In genomic region chr4:154641296-154642110, GRCm38 (mm10) we compare ENCODE assay signal across 9 mouse cellular contexts. TPM values are rescaled to one million over a fixed set of nuclear protein-coding genes. Genes with fewer than 3 reads are reported as not detected.
DNase-seq lines count a peak whose midpoint lies in the region; ATAC-seq and TF ChIP-seq lines count a peak whose summit lies in the region.
"Had no signal": no experiment of that assay in that cellular context is flagged by ENCODE, and none has a peak within 500 bp of the region (broad histone marks: within the 10 kb centered on the region; RNA-seq: fewer than 3 reads in every experiment).

No protein-coding gene starts in this region.

- H3K4me2 ChIP-seq in forebrain, embryonic 14.5 days (ENCODE audit: low read length) = peak overlapping the region; percentile 83

- no peak for TF ChIP-seq CTCF in layer of hippocampus, adult 2 months (conservative IDR thresholded peaks at IDR 0.05)

- peaks cover 11% of the 10 kb centered on the region for H3K4me1 ChIP-seq in forebrain, embryonic 14.5 days (ENCODE audit: control insufficient read depth, insufficient read depth, low read length)

- H3K27me3 ChIP-seq in forebrain, embryonic 14.5 days (replicated peaks; ENCODE audit: control insufficient read depth, insufficient read depth, low read length) = peaks cover 46% of the 10 kb centered on the region

- WGBS in forebrain, embryonic 14.5 days = 6% methylated on average over 32 of the region's 32 CpGs

- H3K4me3 ChIP-seq in layer of hippocampus, adult 2 months = peak overlapping the region; percentile 15
- H3K4me3 ChIP-seq in forebrain, embryonic 14.5 days (ENCODE audit: low read depth, low read length) = peak overlapping the region; percentile 16; the same call in 1 of the 2 replicates

- H3K9me3 ChIP-seq in forebrain, embryonic 14.5 days (replicated peaks; ENCODE audit: control insufficient read depth, low read length) = no peaks in the 10 kb centered on the region

- peak overlapping the region; percentile 79 for H3K27ac ChIP-seq in layer of hippocampus, adult 2 months
- H3K27ac ChIP-seq in forebrain, embryonic 14.5 days (ENCODE audit: low read depth, low read length) = no peak overlapping the region

- H3K36me3 ChIP-seq in forebrain, embryonic 14.5 days (ENCODE audit: control insufficient read depth, insufficient read depth, low read length) = no peaks in the 10 kb centered on the region

- peak overlapping the region; percentile 50 for H3K9ac ChIP-seq in forebrain, embryonic 14.5 days (ENCODE audit: low read length)

- no peak for ATAC-seq in forebrain, embryonic 14.5 days
- ATAC-seq in megakaryocyte progenitor cell, adult 5-6 weeks (replicated peaks; ENCODE audit: poor library complexity) = 0 out of 2 replicates have a peak, but pooled peaks have one; percentile 4

- no peak for DNase-seq in layer of hippocampus, adult 2 months (ENCODE audit: low spot score in 2 of 2)
- DNase-seq in layer of hippocampus, adult 9-11 months = no peak
- peak; percentile 51 for DNase-seq in embryo, embryonic 9.5 days (ENCODE audit: extremely low spot score)
- DNase-seq in forebrain, embryonic 14.5 days (ENCODE audit: low spot score) = peak; percentile 60
- DNase-seq in spleen, postnatal 10 days (ENCODE audit: low spot score in 2 of 2) = no peak
- no peak for DNase-seq in urinary bladder, postnatal 25 days (ENCODE audit: low spot score)
- DNase-seq: lung, postnatal 14 days had no signal

RNA-seq across cellular contexts. Expression of gene Prdm16, which starts 4.8 kb away (rescaled TPM):
- total RNA-seq in layer of hippocampus, adult 2 months (2021) = 10 to 100 TPM; 10.8 to 11.5 TPM
- polyA plus RNA-seq in forebrain, embryonic 14.5 days (2014; fragmentation: Nextera tagmentation; extraction: Ambion mirVana) = 20.6 and 25.0 TPM in 2 replicates
- total RNA-seq in megakaryocyte progenitor cell, adult 5-6 weeks (2015) = 0.79 and 2.1 TPM in 2 replicates
- 1.6 and 6.2 TPM in 2 replicates for total RNA-seq in megakaryocyte progenitor cell, adult 5-6 weeks (2017)

RNA-seq across cellular contexts. Expression of gene Actrt2, which starts 26.2 kb away (rescaled TPM):
- total RNA-seq in layer of hippocampus, adult 2 months (2021) = not detected
- not detected in 2 replicates for polyA plus RNA-seq in forebrain, embryonic 14.5 days (2014; fragmentation: Nextera tagmentation; extraction: Ambion mirVana)
- total RNA-seq in megakaryocyte progenitor cell, adult 5-6 weeks (2015) = not detected in 2 replicates
- total RNA-seq in megakaryocyte progenitor cell, adult 5-6 weeks (2017) = not detected in 2 replicates
- total RNA-seq: layer of hippocampus, adult 18-20 months had no signal

Comparison
In these comparisons a context has a peak if more than half of its experiments do, and no peak if none do; other contexts are left out.
1. DNase-seq: peak in embryo, embryonic 9.5 days (single experiment) and forebrain, embryonic 14.5 days (single experiment); none in layer of hippocampus, adult 2 months (0 of 2), layer of hippocampus, adult 9-11 months (single experiment), spleen, postnatal 10 days (0 of 2) and urinary bladder, postnatal 25 days (single experiment).